Mouse (Mus musculus) thymus, postnatal 36 days (tissue): ENCODE results near the gene Gm43552.
"Not testable (repeated sequence)": the region's sequence is repeated elsewhere in the genome, so short reads cannot be mapped to it uniquely, and the experiment has no call there.

ENCODE experiments used
- DNase-seq, 2 experiments: peaks; one replicate each; pipeline ENCODE4 v3.0.0; 2022; ENCODE audit warnings: mixed read lengths in 2 of 2

Gene Gm43552

DNA sequence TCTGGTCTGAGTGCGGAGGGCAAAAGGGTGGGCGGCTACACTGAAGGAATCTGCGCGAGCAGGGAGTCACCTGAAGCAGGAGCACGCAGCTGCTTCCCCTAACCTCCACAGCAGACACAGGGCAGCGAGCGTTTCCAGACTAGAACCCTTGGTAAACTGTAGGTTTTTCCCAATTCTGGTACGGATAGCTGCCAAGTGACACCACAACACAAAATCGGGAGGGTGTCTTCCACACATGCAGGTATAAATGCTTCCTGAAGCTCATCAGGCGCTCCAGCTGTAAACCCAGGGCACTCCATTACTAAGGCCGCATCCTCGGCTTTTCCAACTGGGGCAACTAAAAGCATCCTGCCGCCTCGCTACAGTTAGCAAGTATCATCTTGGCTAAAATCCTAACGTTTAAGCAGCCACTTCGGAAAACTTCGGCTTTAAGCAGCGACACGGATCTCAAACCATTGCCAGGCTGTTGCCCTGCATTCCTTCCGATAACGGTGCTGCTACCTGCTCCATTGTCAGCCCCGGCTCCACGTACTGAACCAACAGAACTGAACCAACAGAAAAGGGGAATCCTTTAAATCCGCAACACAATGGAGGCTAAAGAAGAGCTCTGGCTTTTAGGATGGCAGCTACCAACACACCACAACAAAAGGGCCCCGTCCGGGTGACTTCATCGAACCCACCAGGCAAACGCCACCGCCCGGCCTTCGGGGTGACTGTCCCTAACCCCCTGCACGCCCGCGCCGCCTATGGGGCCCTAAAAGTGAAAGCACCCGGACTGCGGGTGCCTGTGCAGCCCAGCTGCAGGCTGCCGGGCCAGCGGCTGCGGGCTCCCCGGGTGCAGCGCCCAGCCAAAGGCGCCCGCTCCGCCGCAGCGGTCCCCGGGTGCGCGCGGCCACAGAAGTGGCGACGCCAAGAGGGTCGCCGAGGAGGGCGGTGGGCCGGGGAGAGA, 592 bp downstream of the Gm43552 start:
- peak; percentile 73 to 79 for DNase-seq

DNA sequence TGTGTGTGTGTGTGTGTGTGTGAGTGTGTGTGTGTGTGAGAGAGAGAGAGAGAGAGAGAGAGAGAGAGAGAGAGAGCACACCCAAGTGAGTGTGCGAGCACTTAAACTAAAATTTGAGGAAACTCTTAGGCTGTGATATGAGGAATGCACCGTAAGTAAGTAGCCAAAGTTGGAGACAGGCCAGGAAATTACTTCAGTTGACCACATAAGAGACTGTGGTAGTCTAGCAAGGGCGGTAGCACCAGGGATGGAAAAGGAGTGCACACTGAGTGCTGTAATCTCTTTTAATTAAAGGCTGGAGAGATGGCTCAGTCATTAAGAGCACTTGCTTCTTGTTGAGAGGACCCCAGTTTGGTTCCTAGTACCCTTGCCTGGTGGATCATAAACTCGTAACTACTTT, 2.8 kb downstream of the Gm43552 start:
- DNase-seq: no peak

DNA sequence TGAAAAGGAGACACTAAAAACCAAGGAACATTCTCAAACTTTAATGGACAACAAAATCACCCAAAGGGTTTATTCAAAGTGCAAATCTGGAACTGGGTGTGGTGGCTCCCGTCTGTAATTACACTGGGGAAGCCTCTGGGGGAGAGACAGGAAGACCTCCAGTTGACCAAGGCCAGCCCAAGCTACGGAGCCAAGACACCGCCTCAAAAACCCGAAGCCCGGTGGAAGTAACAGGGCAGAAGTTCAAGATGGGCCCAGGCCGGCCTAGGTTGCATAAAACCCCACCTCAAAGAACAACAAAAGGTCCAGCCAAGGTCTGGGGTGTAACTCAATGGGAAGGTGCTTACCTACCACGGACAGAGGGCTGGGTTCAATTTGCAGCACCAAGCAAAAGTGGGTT, 3.9 kb downstream of the Gm43552 start:
- DNase-seq: no peak

- no peak for DNase-seq
These were observed 5.3 kb downstream of the Gm43552 start for GRCm38 (mm10) chr5:65487381-65487780.

- no peak for DNase-seq
These were observed 6.1 kb downstream of the Gm43552 start for GRCm38 (mm10) chr5:65486514-65486913.

GRCm38 (mm10) chr5:65482996-65483395, 9.6 kb downstream of the Gm43552 start:
- DNase-seq: no peak

- DNase-seq: no peak
These were observed 12.1 kb downstream of the Gm43552 start for GRCm38 (mm10) chr5:65480511-65480910.

GRCm38 (mm10) chr5:65479681-65480445, 12.8 kb downstream of the Gm43552 start:
- DNase-seq: no peak

GRCm38 (mm10) chr5:65478224-65478623, 14.4 kb downstream of the Gm43552 start:
- DNase-seq: peak; percentile 4 to 18

DNA sequence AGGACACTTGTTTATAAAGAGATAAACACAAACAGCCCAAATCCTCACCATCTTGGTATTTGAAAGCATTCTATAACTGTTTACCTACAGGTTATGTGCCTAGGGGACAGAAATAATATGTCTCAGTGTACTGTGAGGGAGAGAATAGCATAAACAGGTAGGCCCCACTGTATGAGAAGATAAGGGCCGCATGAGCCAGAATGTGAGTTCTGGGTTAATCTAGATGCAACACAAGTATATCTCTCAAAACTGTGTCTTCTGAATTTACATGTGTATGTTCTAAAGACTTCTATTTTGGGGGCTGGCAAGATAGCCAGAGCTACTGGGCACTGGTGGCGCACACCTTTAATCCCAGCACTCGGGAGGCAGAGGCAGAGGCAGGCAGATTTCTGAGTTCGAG, 15.9 kb downstream of the Gm43552 start:
- DNase-seq: not testable (repeated sequence)

DNA sequence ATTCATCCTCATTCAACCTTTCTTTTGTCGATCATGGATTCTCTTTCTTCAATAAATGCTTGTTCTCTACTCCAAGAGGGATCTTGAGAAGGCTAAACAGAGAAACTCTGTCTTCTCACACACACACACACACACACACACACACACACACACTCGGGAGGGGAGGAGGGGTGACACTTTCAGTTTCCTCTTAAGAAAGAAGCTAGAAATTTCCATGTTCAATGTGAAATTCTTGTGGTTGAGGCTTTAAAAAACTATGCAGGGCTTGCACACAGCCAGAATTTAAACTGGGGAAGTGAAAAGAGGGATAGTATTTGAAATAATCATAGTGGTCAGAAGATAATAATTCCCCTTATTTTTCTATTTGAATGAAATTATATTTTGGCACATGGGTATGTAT, 16.8 kb downstream of the Gm43552 start:
- DNase-seq: no peak

GRCm38 (mm10) chr5:65469766-65470165, 22.9 kb downstream of the Gm43552 start:
- DNase-seq: no peak

- no peak for DNase-seq
These were observed 25.7 kb downstream of the Gm43552 start for GRCm38 (mm10) chr5:65466911-65467310.

DNA sequence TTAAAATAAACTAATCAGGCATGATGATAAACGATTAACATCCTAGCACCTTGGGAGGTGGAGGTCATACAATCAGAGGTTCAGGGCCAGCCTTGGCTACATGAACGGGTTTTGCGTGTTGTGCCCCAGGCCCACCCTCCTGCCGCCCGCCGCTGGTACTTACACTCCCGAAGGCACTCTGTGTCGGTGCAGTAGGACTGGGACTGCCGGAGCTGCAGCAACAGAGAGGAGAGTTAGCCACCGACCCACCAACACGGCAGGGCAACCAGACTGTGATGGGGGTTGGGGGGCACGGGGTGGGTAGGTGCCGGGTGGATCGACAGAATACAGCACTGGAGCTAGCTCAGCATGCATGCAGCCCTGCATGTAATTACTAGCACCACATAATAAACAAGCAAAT, 32.3 kb downstream of the Gm43552 start:
- DNase-seq: no peak

DNA sequence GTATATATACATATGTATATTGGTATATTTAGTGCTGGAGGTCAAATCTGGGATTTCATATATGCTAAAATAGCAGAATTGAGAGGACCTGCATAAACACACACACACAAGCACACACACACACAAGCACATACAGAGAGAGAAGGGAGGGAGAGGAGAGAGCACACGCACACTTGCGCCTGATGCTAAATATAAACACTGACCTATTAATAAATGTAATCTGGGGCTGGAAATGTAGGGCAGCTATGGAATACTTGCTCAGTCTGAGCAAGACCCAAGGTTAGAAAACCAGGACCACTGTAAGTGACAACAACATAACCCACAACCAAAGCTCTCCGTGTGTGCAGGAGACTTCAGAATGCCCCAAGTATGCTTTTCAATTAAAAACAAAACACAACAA, 33.2 kb downstream of the Gm43552 start:
- no peak for DNase-seq

GRCm38 (mm10) chr5:65457846-65458245, 34.8 kb downstream of the Gm43552 start:
- DNase-seq: no peak

DNA sequence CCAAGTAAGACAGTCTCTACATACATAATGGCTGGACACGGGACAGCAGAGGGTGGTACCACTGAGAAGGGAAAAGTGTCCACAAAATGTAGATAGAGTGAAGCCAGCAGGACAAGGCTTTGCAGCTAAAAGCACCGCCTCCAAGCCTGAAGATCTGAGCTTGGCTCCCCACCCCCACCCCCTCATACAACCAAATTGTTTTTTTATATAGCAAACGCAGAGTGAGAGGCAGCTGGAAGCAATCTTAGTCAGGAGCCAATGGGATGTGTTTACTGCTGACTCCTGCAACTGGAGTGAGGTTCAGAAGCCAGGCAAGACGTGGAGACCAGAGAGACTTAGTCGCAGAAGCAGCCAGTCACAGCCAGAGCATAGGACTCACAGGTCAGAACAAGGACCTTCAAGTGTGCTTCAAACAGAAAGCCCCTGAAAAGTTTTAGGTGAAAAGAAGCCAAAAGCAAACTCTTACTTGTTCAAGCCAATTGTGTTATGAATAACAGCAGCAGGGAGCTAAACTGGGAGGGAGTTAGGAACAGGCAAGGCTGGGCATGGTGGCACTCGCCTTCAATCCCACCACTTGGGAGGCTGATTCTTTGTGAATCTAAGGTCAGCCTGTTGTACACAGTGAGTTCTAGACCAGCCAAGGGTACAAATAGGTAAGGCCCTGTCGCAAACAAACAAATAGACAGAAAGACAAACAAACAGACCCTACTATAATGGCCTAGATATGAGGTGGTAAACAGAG, 35.4 kb downstream of the Gm43552 start:
- no peak for DNase-seq

DNA sequence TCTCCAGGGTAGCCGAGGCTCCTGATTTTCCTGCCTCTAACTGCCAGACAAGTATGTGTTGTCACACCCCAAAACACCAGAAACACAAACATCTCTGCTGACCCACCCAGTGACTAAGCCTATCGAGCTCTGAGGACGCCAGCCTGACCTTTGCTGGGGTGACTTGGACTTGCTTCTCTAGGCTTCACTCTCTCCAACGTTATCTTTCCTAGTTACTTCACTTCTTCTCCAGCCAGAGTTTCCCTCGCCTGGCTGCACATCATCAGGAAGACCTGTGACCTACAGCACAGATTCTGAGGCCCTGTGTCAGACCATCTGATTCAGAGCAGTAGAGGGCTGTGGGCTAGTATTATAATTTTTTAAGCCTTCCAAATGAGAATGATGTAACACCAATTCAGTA, 37.9 kb downstream of the Gm43552 start:
- no peak for DNase-seq

- no peak for DNase-seq
These were observed 43.7 kb downstream of the Gm43552 start for GRCm38 (mm10) chr5:65448941-65449340.

- DNase-seq: no peak
These were observed 44.8 kb downstream of the Gm43552 start for GRCm38 (mm10) chr5:65447826-65448225.

DNA sequence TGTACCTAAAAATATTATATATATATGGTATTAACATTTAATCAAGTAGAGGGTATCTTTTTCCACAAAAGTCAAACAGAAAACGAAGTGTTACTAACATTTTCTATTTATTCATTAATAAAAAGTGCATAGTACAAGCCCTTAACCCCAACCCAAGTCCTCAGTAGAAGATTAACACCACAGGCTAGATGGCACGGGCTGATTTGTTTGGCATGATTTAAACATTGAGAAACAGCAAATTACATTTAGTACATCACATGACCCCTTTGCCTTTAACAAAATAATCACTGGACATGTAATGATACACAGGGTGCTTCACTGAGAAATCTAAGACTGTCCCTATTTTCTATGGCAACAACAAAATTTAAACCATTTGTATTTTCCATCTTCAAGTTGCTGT, 45.9 kb downstream of the Gm43552 start:
- no peak for DNase-seq

GRCm38 (mm10) chr5:65444981-65445380, 47.7 kb downstream of the Gm43552 start:
- no peak for DNase-seq

GRCm38 (mm10) chr5:65438041-65438440, 54.6 kb downstream of the Gm43552 start:
- no peak for DNase-seq
